Mouse (Mus musculus): ENCODE measurements around the gene Gm11639. TPM values are rescaled to one million over a fixed set of nuclear protein-coding genes. Genes with fewer than 3 reads are reported as not detected.

Gene Gm11639
- polyA plus RNA-seq, 1 experiment from 2014 or later = 0.01 TPM

DNA sequence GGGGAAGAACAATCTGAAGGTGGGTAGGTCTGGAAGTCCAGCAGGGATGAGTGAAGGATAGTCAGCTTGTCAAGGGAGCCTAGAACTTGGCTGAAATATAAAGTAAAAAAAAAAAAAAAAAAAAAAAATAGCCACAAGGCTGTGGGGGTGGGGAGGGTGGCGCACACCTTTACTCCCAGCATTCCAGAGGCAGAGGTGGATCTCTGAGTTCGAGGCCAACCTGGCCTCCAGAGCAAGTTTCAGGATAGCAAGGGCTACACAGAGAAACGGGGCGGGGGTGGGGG is 466.5 kb downstream of the Gm11639 start:
- no peaks in the 10 kb centered on the region for H3K36me3 ChIP-seq
- no peak overlapping the region for H3K27ac ChIP-seq
- no peak for DNase-seq (ENCODE audit: low spot score)
- no peaks in the 10 kb centered on the region for H3K27me3 ChIP-seq (ENCODE audit: insufficient read depth, poor library complexity, severe bottlenecking)
- 0 out of 2 replicates have a peak overlapping the region, but pooled peaks have one; percentile 24 for H3K4me3 ChIP-seq
- WGBS = 52% methylated on average over 3 of the region's 4 CpGs
- peaks cover 37% of the 10 kb centered on the region for H3K4me1 ChIP-seq
- H3K9me3 ChIP-seq = no peaks in the 10 kb centered on the region

DNA sequence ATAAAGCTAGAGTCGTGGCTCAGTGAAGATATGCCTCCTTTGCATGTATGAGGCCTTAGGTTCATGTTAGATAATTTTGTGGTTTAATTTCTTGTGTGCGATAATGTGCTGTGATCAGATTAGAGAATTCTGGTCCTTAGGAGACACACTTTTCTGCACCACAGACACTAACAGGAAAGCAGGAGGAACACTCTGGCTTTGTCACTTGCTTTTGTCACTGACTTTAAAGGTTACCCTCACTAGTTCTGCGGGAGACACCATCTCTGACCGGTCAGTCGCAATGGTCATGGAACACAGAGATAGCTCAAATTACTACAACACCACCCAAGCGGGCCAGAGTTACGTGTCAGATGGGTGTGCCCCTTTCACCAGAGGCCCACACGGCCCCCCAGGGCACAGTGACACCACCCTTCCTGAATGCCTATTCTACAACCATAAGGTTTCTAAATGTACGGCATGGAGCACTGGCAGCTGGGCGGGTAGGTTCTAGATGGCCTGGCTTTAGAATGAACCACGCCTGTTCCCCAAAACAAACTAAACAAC is 466.9 kb downstream of the Gm11639 start:
- H3K27me3 ChIP-seq (ENCODE audit: insufficient read depth, poor library complexity, severe bottlenecking) = no peaks in the 10 kb centered on the region
- H3K36me3 ChIP-seq = no peaks in the 10 kb centered on the region
- DNase-seq (ENCODE audit: low spot score) = no peak
- WGBS = 73% methylated on average over 11 of the region's 11 CpGs
- no peaks in the 10 kb centered on the region for H3K9me3 ChIP-seq
- peak overlapping the region; percentile 79; the same call in 1 of the 2 replicates for H3K27ac ChIP-seq
- no peak overlapping the region for H3K4me3 ChIP-seq
- peaks cover 40% of the 10 kb centered on the region for H3K4me1 ChIP-seq

DNA sequence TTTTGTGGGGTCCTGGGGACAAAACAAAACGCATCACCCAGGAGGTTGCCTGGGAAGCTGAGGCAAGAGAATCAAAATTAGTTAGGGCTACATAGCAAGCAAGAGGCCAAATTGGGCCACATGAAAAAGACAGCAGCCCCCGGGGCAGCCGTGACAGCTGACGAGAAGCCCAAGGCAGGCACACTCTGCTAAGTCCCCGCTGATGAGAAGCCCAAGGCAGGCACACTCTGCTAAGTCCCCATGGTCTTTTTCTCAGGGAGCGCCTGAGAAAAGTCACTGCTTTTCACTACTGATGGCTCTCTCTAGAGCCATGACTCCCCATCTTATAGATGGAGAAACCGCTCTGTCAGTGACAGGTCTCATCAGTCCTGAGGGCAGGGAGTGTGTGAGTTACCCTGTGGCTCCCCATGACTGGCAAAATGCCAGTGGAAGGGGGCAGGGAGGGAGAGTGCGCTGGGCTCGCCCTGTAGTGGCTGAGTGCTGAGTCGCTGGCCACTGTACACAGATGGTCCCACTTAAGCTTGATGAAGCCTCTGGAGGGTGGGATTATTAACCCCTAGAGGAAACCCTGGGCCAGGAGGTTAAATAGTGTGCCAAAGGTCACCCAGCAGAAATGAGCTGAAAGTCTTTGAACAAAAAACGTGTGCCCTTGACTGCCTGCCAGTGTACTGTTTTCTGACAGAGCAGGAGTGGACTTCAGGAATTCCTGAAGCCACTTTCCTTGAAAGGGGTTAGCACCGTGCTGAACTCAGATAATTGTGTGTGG is 467.7 kb downstream of the Gm11639 start:
- Histone ChIP-seq H3K27me3 (ENCODE audit: insufficient read depth, poor library complexity, severe bottlenecking) (no peaks in the 10 kb centered on the region), H3K4me1 (peaks cover 40% of the 10 kb centered on the region), H3K4me3 (no peak overlapping the region; the same call in 1 of the 2 replicates), H3K27ac (peak overlapping the region; percentile 79), H3K9me3 (no peaks in the 10 kb centered on the region), H3K36me3 (no peaks in the 10 kb centered on the region)
- no peak for DNase-seq (ENCODE audit: low spot score)
- 23% methylated on average over 12 of the region's 12 CpGs for WGBS

DNA sequence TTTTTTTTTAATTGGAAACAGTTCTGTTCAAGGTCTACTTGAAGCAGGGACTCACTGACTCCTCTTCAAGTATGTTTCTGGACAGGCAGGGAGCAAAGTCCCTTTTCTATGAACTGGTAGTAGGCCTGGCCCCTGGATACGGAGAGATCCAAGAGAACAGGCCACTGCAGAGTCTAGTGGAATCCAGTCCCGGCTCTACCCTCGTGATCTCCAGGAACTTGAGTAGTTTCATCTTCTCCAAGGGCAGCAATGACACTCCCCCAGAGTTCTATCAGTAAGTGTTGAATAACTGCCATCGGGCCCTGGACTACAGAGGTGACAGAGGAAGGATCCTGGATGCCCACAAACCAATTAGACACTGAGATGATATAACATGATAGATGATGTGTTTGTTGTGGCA is 470.4 kb downstream of the Gm11639 start:
- DNase-seq (ENCODE audit: low spot score) = no peak
- 44% methylated on average over 4 of the region's 4 CpGs for WGBS
- H3K9me3 ChIP-seq = no peaks in the 10 kb centered on the region
- peaks cover 40% of the 10 kb centered on the region for H3K4me1 ChIP-seq
- H3K27me3 ChIP-seq (ENCODE audit: insufficient read depth, poor library complexity, severe bottlenecking) = no peaks in the 10 kb centered on the region
- H3K27ac ChIP-seq = peak overlapping the region; percentile 78; the same call in 1 of the 2 replicates
- no peaks in the 10 kb centered on the region for H3K36me3 ChIP-seq
- H3K4me3 ChIP-seq = no peak overlapping the region

- 62% methylated on average over 19 of the region's 19 CpGs for WGBS
- no peaks in the 10 kb centered on the region for H3K9me3 ChIP-seq
- peak overlapping the region; percentile 7; the same call in 1 of the 2 replicates for H3K4me3 ChIP-seq
- no peaks in the 10 kb centered on the region for H3K36me3 ChIP-seq
- DNase-seq (ENCODE audit: low spot score) = no peak
- H3K27ac ChIP-seq = peak overlapping the region; percentile 78
- H3K27me3 ChIP-seq (ENCODE audit: insufficient read depth, poor library complexity, severe bottlenecking) = no peaks in the 10 kb centered on the region
- peaks cover 32% of the 10 kb centered on the region for H3K4me1 ChIP-seq
Measured at GRCm38 (mm10) chr11:105156748-105157267, 471.3 kb downstream of the Gm11639 start.

GRCm38 (mm10) chr11:105158047-105158446 is 472.5 kb downstream of the Gm11639 start:
- Histone ChIP-seq H3K9me3 (peaks cover 7% of the 10 kb centered on the region), H3K4me3 (no peak overlapping the region), H3K27me3 (ENCODE audit: insufficient read depth, poor library complexity, severe bottlenecking) (no peaks in the 10 kb centered on the region), H3K27ac (no peak overlapping the region), H3K4me1 (peaks cover 23% of the 10 kb centered on the region), H3K36me3 (no peaks in the 10 kb centered on the region)
- no peak for DNase-seq (ENCODE audit: low spot score)

DNA sequence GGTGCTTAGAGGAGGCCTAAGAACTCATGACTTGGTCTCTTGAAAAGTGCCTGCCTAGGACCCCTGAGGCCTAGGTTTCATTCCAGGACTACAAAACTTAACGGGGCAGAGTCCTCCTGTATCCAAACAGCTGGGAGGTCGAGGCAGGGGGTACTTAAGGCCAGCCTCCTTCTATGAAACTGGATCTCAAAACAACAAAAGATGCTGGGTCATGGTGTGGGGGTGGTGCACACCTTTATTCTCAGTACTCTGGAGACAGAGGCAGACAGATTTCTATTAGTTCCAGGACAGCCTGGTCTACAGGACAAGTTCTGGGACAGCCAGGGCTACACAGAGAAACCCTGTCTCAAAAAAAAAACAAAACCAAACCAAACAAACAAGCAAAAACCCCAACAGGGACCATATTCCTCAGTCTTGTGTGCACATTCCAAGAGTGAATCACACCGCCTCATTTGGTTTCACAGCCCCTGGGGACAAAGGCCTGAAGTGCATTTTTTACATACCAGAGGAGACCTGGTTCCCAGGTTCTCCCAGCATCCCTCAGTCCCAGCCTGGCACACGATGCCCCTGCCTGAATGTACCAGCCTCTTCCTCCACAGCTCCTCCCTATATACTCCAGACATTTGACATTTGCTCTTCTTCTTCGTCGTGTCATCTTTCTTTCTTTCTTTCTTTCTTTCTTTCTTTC is 474.3 kb downstream of the Gm11639 start:
- H3K4me3 ChIP-seq = no peak overlapping the region
- H3K4me1 ChIP-seq = peaks cover 11% of the 10 kb centered on the region; the same call in 1 of the 2 replicates
- no peak overlapping the region for H3K27ac ChIP-seq
- 56% methylated on average over 6 of the region's 6 CpGs for WGBS
- DNase-seq (ENCODE audit: low spot score) = no peak
- peaks cover 12% of the 10 kb centered on the region for H3K9me3 ChIP-seq
- H3K27me3 ChIP-seq (ENCODE audit: insufficient read depth, poor library complexity, severe bottlenecking) = peaks cover 5% of the 10 kb centered on the region
- H3K36me3 ChIP-seq = no peaks in the 10 kb centered on the region

- Histone ChIP-seq H3K4me1 (peaks cover 9% of the 10 kb centered on the region; the same call in 1 of the 2 replicates), H3K9me3 (peaks cover 25% of the 10 kb centered on the region), H3K27me3 (ENCODE audit: insufficient read depth, poor library complexity, severe bottlenecking) (peaks cover 21% of the 10 kb centered on the region), H3K27ac (no peak overlapping the region), H3K36me3 (0 out of 2 replicates have a peak, but pooled peaks cover 4% of the 10 kb centered on the region), H3K4me3 (no peak overlapping the region)
- no peak for DNase-seq (ENCODE audit: low spot score)
- 78% methylated on average over 2 of the region's 2 CpGs for WGBS
Measured at GRCm38 (mm10) chr11:105161411-105161810, 475.9 kb downstream of the Gm11639 start.

DNA sequence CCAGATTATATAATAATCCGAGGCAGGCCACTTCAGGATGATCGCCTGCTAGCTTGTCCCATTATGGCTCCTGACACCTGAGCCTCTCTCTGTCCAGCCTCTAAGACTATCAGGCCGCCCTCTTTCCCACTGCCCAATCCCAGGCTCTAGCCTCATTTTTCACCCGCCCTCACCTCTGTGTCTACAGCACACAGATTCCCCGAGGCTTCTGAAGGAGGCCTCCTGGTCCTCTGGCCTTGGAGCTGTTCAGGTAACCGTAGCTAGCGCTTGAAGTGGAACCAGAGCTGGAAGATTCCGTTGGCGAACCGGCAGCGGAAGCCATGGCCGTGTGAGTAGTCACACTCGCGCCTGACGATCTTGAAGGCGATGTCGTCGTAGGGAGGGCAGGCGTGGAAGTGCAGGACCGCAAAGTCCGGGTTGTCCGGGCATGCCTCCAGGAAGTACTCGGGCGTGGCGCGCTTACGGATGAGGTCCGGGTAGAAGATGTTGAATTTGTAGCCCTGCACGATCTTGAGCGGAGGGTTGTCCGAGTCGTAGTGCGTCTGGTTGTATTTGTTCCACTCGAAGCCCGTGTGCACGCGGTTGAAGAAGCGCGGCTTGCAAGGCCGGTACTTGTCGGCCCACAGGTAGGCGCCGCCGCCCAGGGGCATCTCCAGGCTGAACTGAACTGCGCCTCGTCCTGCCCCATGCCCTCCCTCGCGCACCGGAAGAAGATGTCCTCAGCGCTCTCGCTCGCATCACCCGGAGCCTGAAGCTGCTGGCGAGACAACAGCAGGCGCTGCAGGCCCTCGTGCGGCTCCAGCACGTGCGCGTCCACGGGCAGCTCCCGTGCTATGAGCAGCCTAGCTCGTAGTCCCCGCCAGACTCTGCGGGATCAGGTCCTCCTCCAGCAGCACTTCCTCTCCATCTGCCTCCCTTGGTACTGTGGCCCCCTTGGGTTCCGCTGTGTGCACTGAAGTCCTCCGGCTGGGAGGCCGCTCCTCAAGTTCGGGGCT is 479.3 kb downstream of the Gm11639 start:
- DNase-seq (ENCODE audit: low spot score) = no peak
- peak overlapping the region; percentile 23; the same call in 1 of the 2 replicates for H3K4me3 ChIP-seq
- H3K36me3 ChIP-seq = 0 out of 2 replicates have a peak, but pooled peaks cover 4% of the 10 kb centered on the region
- WGBS = 71% methylated on average over 69 of the region's 69 CpGs
- H3K27ac ChIP-seq = no peak overlapping the region
- H3K4me1 ChIP-seq = 0 out of 2 replicates have a peak, but pooled peaks cover 5% of the 10 kb centered on the region
- H3K9me3 ChIP-seq = peaks cover 25% of the 10 kb centered on the region
- H3K27me3 ChIP-seq (ENCODE audit: insufficient read depth, poor library complexity, severe bottlenecking) = peaks cover 25% of the 10 kb centered on the region

DNA sequence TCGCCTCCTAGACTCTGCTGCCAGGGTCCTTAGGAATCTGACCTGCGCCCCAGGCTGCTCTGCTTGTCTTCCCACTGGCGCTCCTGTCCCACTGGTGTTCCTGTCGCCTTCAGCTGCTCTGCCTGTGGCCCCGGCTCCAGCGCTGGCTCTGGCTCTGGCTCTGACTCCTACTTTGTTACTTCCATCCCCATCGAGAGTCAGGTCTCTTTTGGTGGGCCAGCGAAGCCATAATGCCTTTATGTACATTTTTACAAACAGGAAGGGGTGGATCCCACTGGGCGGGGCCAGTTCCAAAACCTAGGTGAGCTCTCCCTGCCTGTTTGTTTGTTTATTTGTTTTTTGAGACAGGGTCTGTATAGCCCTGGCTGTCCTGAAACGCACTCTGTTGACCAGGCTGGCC is 481.3 kb downstream of the Gm11639 start:
- Histone ChIP-seq H3K4me1 (0 out of 2 replicates have a peak, but pooled peaks cover 5% of the 10 kb centered on the region), H3K4me3 (no peak overlapping the region), H3K27me3 (ENCODE audit: insufficient read depth, poor library complexity, severe bottlenecking) (peaks cover 25% of the 10 kb centered on the region), H3K36me3 (0 out of 2 replicates have a peak, but pooled peaks cover 4% of the 10 kb centered on the region), H3K27ac (no peak overlapping the region), H3K9me3 (peaks cover 25% of the 10 kb centered on the region)
- DNase-seq (ENCODE audit: low spot score) = no peak
- WGBS = 87% methylated on average over 10 of the region's 10 CpGs

Measured in heart, embryonic 10.5 days (tissue).